Mouse (Mus musculus) ovary, postnatal 14 days (tissue): Measurements from ENCODE around the gene Zfp512.
"Not testable (repeated sequence)": the region's sequence is repeated elsewhere in the genome, so short reads cannot be mapped to it uniquely, and the experiment has no call there.

Experiments
- DNase-seq: peaks from one replicate; pipeline ENCODE4 v3.0.0; 2022; ENCODE audit warnings: low spot score

The Zfp512 gene

GRCm38 (mm10) chr5:31451878-31452561 is at the start of gene Zfp512:
Gene Zfp512 (plus strand): TSS chr5:31452431.
- peak; percentile 88 for DNase-seq

- DNase-seq = not testable (repeated sequence)
Observed at GRCm38 (mm10) chr5:31434727-31435126, 17.5 kb upstream of the Zfp512 start.

GRCm38 (mm10) chr5:31451336-31451735 is 895 bp upstream of the Zfp512 start:
- no peak for DNase-seq

GRCm38 (mm10) chr5:31452562-31452878 is 289 bp downstream of the Zfp512 start:
- DNase-seq = no peak

- DNase-seq = no peak
Observed at GRCm38 (mm10) chr5:31452886-31453410, 717 bp downstream of the Zfp512 start.

- DNase-seq = no peak
Observed at GRCm38 (mm10) chr5:31467798-31468197, 15.6 kb downstream of the Zfp512 start.

GRCm38 (mm10) chr5:31469711-31470110 is 17.5 kb downstream of the Zfp512 start:
- no peak for DNase-seq

- DNase-seq = peak; percentile 43
Observed at GRCm38 (mm10) chr5:31470334-31470733, 18.1 kb downstream of the Zfp512 start.

- DNase-seq = no peak
Observed at GRCm38 (mm10) chr5:31480536-31480935, 28.3 kb downstream of the Zfp512 start.

- no peak for DNase-seq
Observed at GRCm38 (mm10) chr5:31485440-31485839, 33.2 kb downstream of the Zfp512 start, which contains the start of gene 4930548H24Rik. Gene 4930548H24Rik (plus strand): TSS chr5:31485740.

GRCm38 (mm10) chr5:31487889-31488288 is 35.7 kb downstream of the Zfp512 start:
- no peak for DNase-seq

- no peak for DNase-seq
Observed at GRCm38 (mm10) chr5:31489116-31489769, 37.0 kb downstream of the Zfp512 start.

GRCm38 (mm10) chr5:31492031-31492430 is 39.8 kb downstream of the Zfp512 start:
- DNase-seq = no peak

GRCm38 (mm10) chr5:31494513-31495297 is 42.5 kb downstream of the Zfp512 start, which contains the start of gene Gpn1:
Gene Gpn1 (plus strand): TSS chr5:31494741.
- DNase-seq = peak; percentile 81

- DNase-seq = no peak
Observed at GRCm38 (mm10) chr5:31504843-31505242, 52.6 kb downstream of the Zfp512 start.

GRCm38 (mm10) chr5:31512481-31512880 is 60.2 kb downstream of the Zfp512 start:
- no peak for DNase-seq

GRCm38 (mm10) chr5:31520556-31520955 is 68.3 kb downstream of the Zfp512 start:
- DNase-seq = no peak

GRCm38 (mm10) chr5:31526354-31527116 is 74.3 kb downstream of the Zfp512 start, which contains the start of gene Slc4a1ap:
Gene Slc4a1ap (plus strand): TSS chr5:31526995.
- DNase-seq = peak; percentile 77

GRCm38 (mm10) chr5:31527117-31527680 is 75.0 kb downstream of the Zfp512 start:
- DNase-seq = peak; percentile 9

- not testable (repeated sequence) for DNase-seq
Observed at GRCm38 (mm10) chr5:31527707-31528106, 75.5 kb downstream of the Zfp512 start, which contains the start of gene Supt7l. Gene Supt7l (minus strand): TSS chr5:31527807.

- DNase-seq = no peak
Observed at GRCm38 (mm10) chr5:31528560-31528959, 76.3 kb downstream of the Zfp512 start.
